Mouse (Mus musculus): ENCODE data around the gene Mdfic. TPM values are rescaled to one million over a fixed set of nuclear protein-coding genes. Genes with fewer than 3 reads are reported as not detected.
A peak's percentile ranks its signal among the peaks of the same experiment; 100 is the strongest.

Mdfic gene
- total RNA-seq, 2 experiments from 2014 or later = 16.9 to 17.3 TPM

GRCm38 (mm10) chr6:15780688-15781087 lies 60.2 kb downstream of the Mdfic start:
- no peak for DNase-seq (ENCODE audit: low spot score)
- intact Hi-C loops (cut with DNase I) = no loop called here

- intact Hi-C loops (cut with DNase I) = loop anchor here (5.0 kb wide), 2 partner anchors 68 to 118 kb away; partner anchors contain the start of gene Mdfic
- peak; percentile 64 for DNase-seq (ENCODE audit: low spot score)
Measured at GRCm38 (mm10) chr6:15789523-15790500, 69.4 kb downstream of the Mdfic start.

- intact Hi-C loops (cut with DNase I) = loop anchor here (5.0 kb wide), 2 partner anchors 71 to 121 kb away; partner anchors contain the start of gene Mdfic
- no peak for DNase-seq (ENCODE audit: low spot score)
Measured at GRCm38 (mm10) chr6:15792680-15793601, 72.5 kb downstream of the Mdfic start.

DNA sequence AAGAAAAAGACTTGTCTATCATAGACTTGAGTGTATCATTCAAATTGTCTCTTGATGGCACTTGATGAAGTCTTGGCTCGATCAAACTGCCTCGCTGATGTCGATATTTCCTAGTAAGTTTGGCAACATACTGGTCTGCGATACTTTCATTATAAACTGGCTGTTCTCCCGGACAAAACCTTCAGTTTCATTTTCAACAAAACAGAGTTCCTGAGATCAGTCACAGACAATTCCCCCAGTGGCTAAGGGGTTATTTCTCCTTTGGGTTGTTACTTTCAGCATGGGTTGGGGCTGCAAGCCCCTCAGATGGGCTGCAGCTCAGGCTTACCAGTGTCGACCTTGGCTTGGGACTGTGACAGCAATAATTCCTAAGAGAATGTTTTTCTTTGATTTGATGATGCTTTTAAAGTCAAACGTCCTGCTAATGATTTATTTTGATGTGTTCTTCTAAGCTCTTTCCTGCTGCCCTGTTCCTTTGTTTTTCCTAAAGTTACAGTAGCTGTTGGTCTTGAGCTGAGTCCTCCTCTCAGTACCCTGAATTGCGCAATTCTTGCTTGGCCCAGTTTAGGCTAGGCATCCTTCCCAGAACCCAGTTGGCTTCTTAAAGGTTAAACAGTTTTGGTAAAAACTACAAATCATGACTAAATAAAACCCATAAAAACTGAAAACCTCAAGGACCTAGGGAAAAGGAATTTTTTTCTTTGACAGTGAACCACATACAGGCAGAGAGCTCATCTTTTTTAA lies 73.3 kb downstream of the Mdfic start:
- intact Hi-C loops (cut with DNase I) = loop anchor here (5.0 kb wide), 2 partner anchors 71 to 121 kb away; partner anchors contain the start of gene Mdfic

GRCm38 (mm10) chr6:15794801-15795200 lies 74.3 kb downstream of the Mdfic start:
- no peak for DNase-seq (ENCODE audit: low spot score)
- intact Hi-C loops (cut with DNase I) = loop anchor here (5.0 kb wide), 2 partner anchors 72 to 122 kb away; partner anchors contain the start of gene Mdfic

More for the DNA sequence above, 73.3 kb downstream of the Mdfic start:
- DNase-seq (ENCODE audit: low spot score) = peak; percentile 35

- intact Hi-C loops (cut with DNase I) = no loop called here
- DNase-seq (ENCODE audit: low spot score) = no peak
Measured at GRCm38 (mm10) chr6:15807382-15807781, 86.9 kb downstream of the Mdfic start.

DNA sequence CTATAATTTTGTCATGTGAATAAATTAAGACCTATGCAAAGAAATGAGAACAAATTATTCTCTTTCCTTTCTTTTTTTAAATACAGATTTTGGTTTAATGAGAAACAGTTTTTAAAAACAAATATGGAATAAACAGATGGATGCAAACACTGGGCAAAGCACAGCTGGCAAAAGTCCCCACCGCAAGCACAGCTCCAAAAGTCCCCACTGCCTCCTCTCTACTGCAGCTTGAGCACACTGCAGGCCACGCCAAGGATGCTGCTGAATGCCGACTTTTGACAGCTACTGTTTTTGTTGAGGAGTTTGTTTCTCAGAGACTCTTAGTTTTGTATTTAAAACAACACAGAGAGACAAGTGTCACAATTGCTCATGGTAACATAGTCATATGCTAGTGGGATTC lies 104.8 kb downstream of the Mdfic start:
- intact Hi-C loops (cut with DNase I) = no loop called here
- no peak for DNase-seq (ENCODE audit: low spot score)

- DNase-seq (ENCODE audit: low spot score) = no peak
- intact Hi-C loops (cut with DNase I) = no loop called here
Measured at GRCm38 (mm10) chr6:15829812-15830211, 109.4 kb downstream of the Mdfic start.

GRCm38 (mm10) chr6:15830651-15831050 lies 110.2 kb downstream of the Mdfic start:
- DNase-seq (ENCODE audit: low spot score) = no peak
- intact Hi-C loops (cut with DNase I) = no loop called here

GRCm38 (mm10) chr6:15837695-15838094 lies 117.2 kb downstream of the Mdfic start:
- intact Hi-C loops (cut with DNase I) = no loop called here
- DNase-seq (ENCODE audit: low spot score) = no peak

DNA sequence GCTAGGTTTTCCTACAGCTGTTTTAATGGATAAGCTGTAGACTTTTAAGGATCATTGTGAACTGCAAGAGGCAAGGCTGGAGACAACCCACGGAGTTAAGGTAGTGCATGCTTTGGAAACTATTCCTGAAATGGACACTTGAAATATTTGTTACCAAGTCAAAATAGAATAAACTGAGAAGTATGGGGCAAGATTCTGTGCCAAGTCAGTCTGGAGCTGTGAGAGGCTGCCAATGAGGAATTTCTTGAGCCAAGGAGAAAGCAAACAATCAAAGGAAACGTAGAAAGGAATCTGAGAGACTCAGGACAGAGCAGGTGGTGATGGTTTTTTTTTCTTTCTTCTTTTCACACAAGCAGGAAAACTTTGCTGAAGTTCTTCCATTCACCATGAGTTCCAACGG lies 119.4 kb downstream of the Mdfic start:
- DNase-seq (ENCODE audit: low spot score) = no peak
- intact Hi-C loops (cut with DNase I) = no loop called here

DNA sequence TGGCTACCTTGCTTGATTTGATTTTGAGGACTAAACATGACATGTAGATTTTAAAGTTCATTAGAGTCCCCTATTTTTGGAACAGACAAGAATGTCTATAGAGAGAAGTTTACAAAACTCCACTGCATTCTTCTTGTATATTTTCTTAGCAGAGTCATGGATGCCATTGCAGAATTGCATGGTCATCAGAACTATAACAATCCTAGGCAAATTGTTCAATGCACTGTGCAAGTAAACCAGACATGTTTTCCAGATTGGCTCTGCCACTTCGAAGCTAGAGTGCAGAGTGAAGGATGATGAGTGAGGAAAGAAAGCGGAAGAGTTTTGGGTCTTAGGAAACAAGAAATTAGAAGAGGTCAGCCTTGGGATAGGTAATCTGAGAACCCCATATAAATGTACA lies 120.0 kb downstream of the Mdfic start:
- no peak for DNase-seq (ENCODE audit: low spot score)
- intact Hi-C loops (cut with DNase I) = no loop called here

- intact Hi-C loops (cut with DNase I) = no loop called here
- no peak for DNase-seq (ENCODE audit: low spot score)
Measured at GRCm38 (mm10) chr6:15841476-15842209, 121.2 kb downstream of the Mdfic start.

DNA sequence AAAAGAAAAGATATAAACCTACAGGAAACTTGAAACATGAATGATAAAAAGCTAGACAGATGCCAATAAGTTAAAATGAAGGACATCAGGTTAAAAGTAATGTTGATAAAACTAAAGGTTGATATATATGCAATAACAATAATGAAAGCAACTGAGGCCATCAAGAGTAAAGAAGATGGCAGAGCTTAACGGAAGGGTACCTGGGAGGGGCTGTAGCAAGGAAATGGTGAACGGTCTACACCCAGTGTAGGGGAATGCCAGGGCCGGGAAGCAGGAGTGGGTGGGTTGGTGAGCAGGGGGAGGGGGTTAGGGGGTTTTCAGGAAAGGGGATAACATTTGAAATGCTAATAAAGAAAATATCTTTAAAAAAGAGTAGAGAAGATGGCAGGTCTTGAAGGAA lies 122.8 kb downstream of the Mdfic start:
- intact Hi-C loops (cut with DNase I) = no loop called here
- DNase-seq (ENCODE audit: low spot score) = no peak

- intact Hi-C loops (cut with DNase I) = no loop called here
- DNase-seq (ENCODE audit: low spot score) = no peak
Measured at GRCm38 (mm10) chr6:15845711-15846342, 125.4 kb downstream of the Mdfic start.

All from heart, postnatal 25 days (tissue).